ENCODE assay signal across 10 mouse cellular contexts in the genomic region with DNA sequence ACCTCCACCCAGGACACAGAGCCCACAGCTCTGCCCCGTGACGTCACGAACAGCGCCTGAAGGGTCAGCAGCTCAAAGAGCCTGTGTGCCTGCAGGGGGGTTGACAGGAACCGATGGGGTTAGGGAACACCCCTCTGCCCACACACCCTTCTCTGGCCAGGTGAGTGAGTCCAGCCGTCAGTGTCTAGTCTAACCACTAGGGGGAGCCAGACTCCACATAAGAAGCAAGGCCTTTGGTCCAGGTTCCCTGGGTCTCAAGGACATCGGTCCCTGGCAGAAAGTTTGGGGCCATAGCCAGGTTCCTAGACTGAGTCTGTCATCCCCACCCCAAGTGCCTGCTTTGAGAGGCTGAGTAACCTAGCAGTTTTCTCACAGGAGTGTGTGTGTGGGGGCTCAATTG. TPM values are rescaled to one million over a fixed set of nuclear protein-coding genes. Genes with fewer than 3 reads are reported as not detected.
A peak's percentile ranks its signal among the peaks of the same experiment; 100 is the strongest.
DNase-seq lines count a peak whose midpoint lies in the region; ATAC-seq lines count a peak whose summit lies in the region.
"Had no signal": no experiment of that assay in that cellular context is flagged by ENCODE, and none has a peak within 500 bp of the region (broad histone marks: within the 10 kb centered on the region; RNA-seq: fewer than 3 reads in every experiment).

No protein-coding gene starts in this region.

- no peaks in the 10 kb centered on the region for H3K9me3 ChIP-seq in intestine, embryonic 15.5 days
- H3K9me3 ChIP-seq: stomach, embryonic 15.5 days had no signal

- no peak overlapping the region for H3K4me2 ChIP-seq in intestine, embryonic 15.5 days (replicated peaks)
- H3K4me2 ChIP-seq: stomach, embryonic 15.5 days had no signal

- DNase-seq in left cerebral cortex, postnatal 4 days: peak; percentile 53
- no peak for DNase-seq in left cerebral cortex, adult 8-10 months (ENCODE audit: low spot score in 2 of 2)
- peak; percentile 25 for DNase-seq in T-cell, adult 2 months (ENCODE audit: low spot score)
- DNase-seq in embryo, embryonic 10 days (ENCODE audit: low spot score): peak; percentile 89
- DNase-seq in lung, postnatal 10 days: peak; percentile 69
- peak; percentile 29 to 41 for DNase-seq in spleen, postnatal 36 days (ENCODE audit: low spot score in 2 of 2)

- under 1% methylated on average over 7 of the region's 7 CpGs for WGBS in intestine, embryonic 15.5 days

- H3K36me3 ChIP-seq in intestine, embryonic 15.5 days: no peaks in the 10 kb centered on the region
- H3K36me3 ChIP-seq: stomach, embryonic 15.5 days had no signal

- ATAC-seq in intestine, embryonic 15.5 days: peak; percentile 31; the same call in 1 of the 2 replicates
- ATAC-seq in activated CD4-positive, CD25-positive, alpha-beta regulatory T cell, adult 4 months: no peak

- H3K9ac ChIP-seq in intestine, embryonic 15.5 days: no peak overlapping the region
- H3K9ac ChIP-seq: stomach, embryonic 15.5 days had no signal

- peaks cover 26% of the 10 kb centered on the region for H3K27me3 ChIP-seq in intestine, embryonic 15.5 days (replicated peaks)

- peaks cover 9% of the 10 kb centered on the region for H3K4me1 ChIP-seq in intestine, embryonic 15.5 days (replicated peaks)

- intact Hi-C loops in left cerebral cortex, postnatal 4 days (cut with DNase I): loop anchor here (5.0 kb wide), 1 partner anchor 192 kb away; no protein-coding TSS in a partner anchor

- H3K27ac ChIP-seq in intestine, embryonic 15.5 days: no peak overlapping the region
- H3K27ac ChIP-seq: stomach, embryonic 15.5 days had no signal

- no peak overlapping the region for H3K4me3 ChIP-seq in intestine, embryonic 15.5 days (replicated peaks)
- H3K4me3 ChIP-seq: stomach, embryonic 15.5 days had no signal

RNA-seq across cellular contexts. Expression of gene Clcnka, which starts 13.2 kb away (rescaled TPM):
- total RNA-seq in left cerebral cortex, postnatal 4 days (2021): under 1 TPM in 1 of 2 experiments, not detected in 1; 0.60 TPM
- 1 to 10 TPM in 1 of 4 experiments, under 1 TPM in 1, not detected in 2; 0.39 to 1.8 TPM for total RNA-seq in left cerebral cortex, adult 8-10 months (2022)
- polyA plus RNA-seq in intestine, embryonic 15.5 days (2015; fragmentation: Nextera tagmentation; extraction: Ambion mirVana): 0.06 and 0.08 TPM in 2 replicates
- polyA plus RNA-seq in activated CD4-positive, CD25-positive, alpha-beta regulatory T cell, adult 4 months (2017; shearing (Covaris generic)): not detected
- total RNA-seq: heart, postnatal 14 days had no signal

RNA-seq across cellular contexts. Expression of gene Fam131c, which starts 17.3 kb away (rescaled TPM):
- 10 to 100 TPM; 32.5 to 35.1 TPM for total RNA-seq in left cerebral cortex, postnatal 4 days (2021)
- 1 to 10 TPM; 2.7 to 4.1 (median 3.6) TPM for total RNA-seq in left cerebral cortex, adult 8-10 months (2022)
- 2.0 and 2.3 TPM in 2 replicates for polyA plus RNA-seq in intestine, embryonic 15.5 days (2015; fragmentation: Nextera tagmentation; extraction: Ambion mirVana)
- not detected for polyA plus RNA-seq in activated CD4-positive, CD25-positive, alpha-beta regulatory T cell, adult 4 months (2017; shearing (Covaris generic))

RNA-seq across cellular contexts. Expression of gene Clcnkb, which starts 30.5 kb away (rescaled TPM):
- total RNA-seq in left cerebral cortex, postnatal 4 days (2021): not detected
- under 1 TPM in 1 of 4 experiments, not detected in 3; 0.74 TPM for total RNA-seq in left cerebral cortex, adult 8-10 months (2022)
- not detected in 2 replicates for polyA plus RNA-seq in intestine, embryonic 15.5 days (2015; fragmentation: Nextera tagmentation; extraction: Ambion mirVana)
- not detected for polyA plus RNA-seq in activated CD4-positive, CD25-positive, alpha-beta regulatory T cell, adult 4 months (2017; shearing (Covaris generic))
- polyA plus RNA-seq: stomach, embryonic 15.5 days had no signal

RNA-seq across cellular contexts. Expression of gene Hspb7, which starts 35.3 kb away (rescaled TPM):
- not detected for total RNA-seq in left cerebral cortex, postnatal 4 days (2021)
- under 1 TPM; 0.30 to 0.97 (median 0.73) TPM for total RNA-seq in left cerebral cortex, adult 8-10 months (2022)
- polyA plus RNA-seq in intestine, embryonic 15.5 days (2015; fragmentation: Nextera tagmentation; extraction: Ambion mirVana): 3.0 and 3.1 TPM in 2 replicates
- not detected for polyA plus RNA-seq in activated CD4-positive, CD25-positive, alpha-beta regulatory T cell, adult 4 months (2017; shearing (Covaris generic))

RNA-seq across cellular contexts. Expression of gene Srarp, which starts 50.6 kb away (rescaled TPM):
- total RNA-seq in left cerebral cortex, postnatal 4 days (2021): 1 to 10 TPM; 1.5 to 1.8 TPM
- 1 to 10 TPM; 2.8 to 4.9 (median 3.0) TPM for total RNA-seq in left cerebral cortex, adult 8-10 months (2022)
- not detected in 2 replicates for polyA plus RNA-seq in intestine, embryonic 15.5 days (2015; fragmentation: Nextera tagmentation; extraction: Ambion mirVana)
- not detected for polyA plus RNA-seq in activated CD4-positive, CD25-positive, alpha-beta regulatory T cell, adult 4 months (2017; shearing (Covaris generic))
- polyA plus RNA-seq: stomach, embryonic 15.5 days had no signal

Comparison
In these comparisons a context has a peak if more than half of its experiments do, and no peak if none do; other contexts are left out.
1. DNase-seq: peak in left cerebral cortex, postnatal 4 days (single experiment), T-cell, adult 2 months (single experiment), embryo, embryonic 10 days (single experiment), lung, postnatal 10 days (single experiment) and spleen, postnatal 36 days (2 of 2); none in left cerebral cortex, adult 8-10 months (0 of 2).
2. RNA of gene Fam131c, which starts 17.3 kb away (total RNA-seq): 32.5 to 35.1 TPM in left cerebral cortex, postnatal 4 days; 2.7 to 4.1 TPM in left cerebral cortex, adult 8-10 months; every median in the first group is over 4 times any median in the second.